Mouse (Mus musculus) spleen, adult 2 months (tissue): Measurements from ENCODE around the gene Lpo. TPM values are rescaled to one million over a fixed set of nuclear protein-coding genes. Genes with fewer than 3 reads are reported as not detected.

ENCODE experiments used
- DNase-seq, 2 experiments: peaks; one replicate each; pipeline versions ENCODE4 v3.0.0 to v3.0.0-alpha.2; 2012 to 2021; ENCODE audit warnings: low spot score in 2 of 2, low read depth in 1 of 2
- H3K27ac ChIP-seq: fragments of 200-500 bp; 2 replicates; pipeline ENCODE4 v1.5.1; 2012; ENCODE audit warnings: low read length, inconsistent platforms; ENCODE audit not compliant: insufficient read depth
- H3K27me3 ChIP-seq: fragments of 200-500 bp; 2 replicates; pipeline ENCODE4 v1.6.1; 2012; ENCODE audit warnings: mild to moderate bottlenecking, moderate library complexity, low read length, inconsistent platforms; ENCODE audit not compliant: control insufficient read depth, insufficient read depth
- H3K36me3 ChIP-seq: fragments of 200-500 bp; 2 replicates; pipeline ENCODE4 v1.6.1; 2012; ENCODE audit warnings: mild to moderate bottlenecking, low read length, inconsistent platforms; ENCODE audit not compliant: control insufficient read depth, insufficient read depth
- H3K4me1 ChIP-seq: fragments of 200-500 bp; 2 replicates; pipeline ENCODE4 v1.6.1; 2011; ENCODE audit warnings: inconsistent platforms; ENCODE audit not compliant: control insufficient read depth, insufficient read depth, insufficient read length
- H3K4me3 ChIP-seq: fragments of 200-500 bp; 2 replicates; pipeline ENCODE4 v1.5.1; 2011; ENCODE audit warnings: mild to moderate bottlenecking, inconsistent platforms; ENCODE audit not compliant: insufficient read depth, insufficient read length; ENCODE audit errors: extremely low read depth
- CTCF ChIP-seq: fragments of 200-500 bp; IDR thresholded peaks from 2 replicates; pipeline ENCODE4 v1.5.1; 2011; ENCODE audit warnings: mild to moderate bottlenecking, inconsistent platforms; ENCODE audit not compliant: insufficient read depth, insufficient read length, insufficient replicate concordance; ENCODE audit errors: extremely low read depth
- POLR2A ChIP-seq: fragments of 200-500 bp; IDR thresholded peaks from 2 replicates; pipeline ENCODE4 v1.6.1; 2011; ENCODE audit warnings: low read depth, low read length, inconsistent platforms
- WGBS: fragments of 180-500 bp; shearing (Covaris S2); methylation state at CpG from one replicate; pipeline ENCODE4 v1.1.7; 2018; 5-methylcytosine and 5-hydroxymethylcytosine counted together
- polyA plus RNA-seq: library from polyadenylated mRNA; depleted of rRNA; stranded (reverse); fragments of >200 nt; gene quantifications from 2 replicates; pipeline ENCODE4 v1.2.3, GENCODE M21; 2012

The Lpo gene
- polyA plus RNA-seq, 1 experiment, result 0.02 TPM

DNA sequence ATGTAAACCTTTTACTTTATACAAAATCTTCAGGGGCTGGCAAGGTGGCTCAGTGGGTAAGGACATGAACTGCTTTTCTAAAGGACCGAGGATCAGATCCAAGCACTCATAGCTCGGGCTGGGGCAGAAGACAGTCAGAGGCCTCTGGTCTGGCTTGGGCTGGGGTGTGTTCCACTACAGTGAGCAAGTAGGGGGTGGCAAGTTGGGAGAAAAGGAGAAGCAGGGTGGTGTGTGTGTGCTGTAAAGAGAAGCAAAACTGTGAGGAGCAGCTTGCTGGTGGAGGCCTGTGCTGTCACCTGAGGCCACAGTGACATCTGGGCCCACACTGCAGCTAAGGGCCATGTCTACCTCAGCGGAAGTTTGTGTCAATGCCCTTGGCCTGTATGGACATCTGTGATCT is 13.3 kb upstream of the Lpo start:
- WGBS, result 80% methylated on average over 3 of the region's 3 CpGs
- H3K27ac ChIP-seq, result no peak overlapping the region
- no peaks in the 10 kb centered on the region for H3K4me1 ChIP-seq
- H3K4me3 ChIP-seq, result no peak overlapping the region
- no peak for DNase-seq
- no peaks in the 10 kb centered on the region for H3K36me3 ChIP-seq
- TF ChIP-seq CTCF, result no peak
- TF ChIP-seq POLR2A, result no peak
- H3K27me3 ChIP-seq, result no peaks in the 10 kb centered on the region

DNA sequence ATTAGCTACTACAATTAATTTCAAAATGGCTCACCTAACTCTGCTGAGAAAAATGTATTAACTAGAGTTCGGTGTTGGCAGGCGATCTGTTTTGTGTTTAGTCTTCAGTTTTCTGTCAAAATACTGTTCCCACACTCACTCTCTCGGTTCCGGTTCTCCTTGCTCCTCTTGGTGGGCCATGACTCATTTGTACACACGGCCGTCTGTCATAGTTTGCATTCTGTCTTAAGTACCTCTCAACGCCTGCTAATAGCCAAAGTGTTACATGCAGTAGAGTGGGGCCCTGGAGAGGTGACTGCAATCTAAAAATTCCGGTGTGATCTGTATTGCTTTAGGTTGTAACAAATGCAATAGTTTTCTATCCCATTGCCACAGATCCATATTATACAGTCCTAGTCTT is 12.6 kb upstream of the Lpo start:
- no peaks in the 10 kb centered on the region for H3K4me1 ChIP-seq
- H3K4me3 ChIP-seq, result no peak overlapping the region
- no peak overlapping the region for H3K27ac ChIP-seq
- H3K27me3 ChIP-seq, result no peaks in the 10 kb centered on the region
- no peak for DNase-seq
- TF ChIP-seq CTCF (no peak), POLR2A (no peak)
- 87% methylated on average over 8 of the region's 8 CpGs for WGBS
- no peaks in the 10 kb centered on the region for H3K36me3 ChIP-seq

DNA sequence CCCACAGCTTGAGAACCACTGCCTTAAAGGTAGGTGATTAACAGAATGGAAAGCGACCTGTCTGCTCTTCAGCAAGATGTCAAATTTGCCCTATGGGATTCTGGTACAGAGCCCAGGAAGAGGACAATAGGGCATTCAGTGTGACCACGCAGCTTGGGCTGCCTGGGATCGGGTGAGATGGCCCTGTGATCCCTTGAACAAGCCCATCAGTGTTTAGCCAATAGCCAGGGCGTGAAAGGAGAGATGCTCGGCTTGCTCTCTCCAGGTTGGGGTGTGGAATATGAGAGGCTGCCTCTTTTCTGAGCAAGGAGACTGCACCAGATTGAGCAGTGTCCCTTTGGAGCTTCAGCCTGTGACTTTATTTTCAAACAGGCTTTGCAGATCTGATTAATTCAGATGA is 6.6 kb downstream of the Lpo start:
- no peak for DNase-seq
- WGBS, result 86% methylated on average over 5 of the region's 5 CpGs
- no peaks in the 10 kb centered on the region for H3K36me3 ChIP-seq
- no peaks in the 10 kb centered on the region for H3K4me1 ChIP-seq
- no peak overlapping the region for H3K27ac ChIP-seq
- H3K4me3 ChIP-seq, result no peak overlapping the region
- H3K27me3 ChIP-seq, result no peaks in the 10 kb centered on the region
- no peak for TF ChIP-seq POLR2A
- TF ChIP-seq CTCF, result no peak

DNA sequence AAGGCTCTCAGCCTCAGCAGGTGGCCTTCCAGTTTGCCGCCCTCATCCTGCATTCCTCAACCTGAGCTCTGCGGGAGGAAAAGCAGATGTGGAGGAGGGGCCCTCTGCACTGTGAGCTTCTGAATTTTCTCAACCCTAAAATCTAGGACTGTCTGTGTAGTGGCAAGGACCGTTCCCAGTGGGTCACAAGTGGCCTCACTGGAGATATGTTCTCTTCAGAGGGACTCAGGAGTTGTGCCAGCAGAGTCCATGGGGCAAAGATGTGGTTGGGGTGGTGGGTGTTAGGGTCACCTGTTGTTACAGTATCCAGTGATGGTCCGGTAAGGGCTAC is 10.7 kb downstream of the Lpo start:
- Histone ChIP-seq H3K4me1 (no peaks in the 10 kb centered on the region), H3K36me3 (no peaks in the 10 kb centered on the region), H3K27me3 (no peaks in the 10 kb centered on the region), H3K4me3 (no peak overlapping the region; the same call in 1 of the 2 replicates), H3K27ac (no peak overlapping the region)
- DNase-seq, result no peak
- WGBS, result 38% methylated on average over 4 of the region's 4 CpGs
- no peak for TF ChIP-seq POLR2A
- no peak for TF ChIP-seq CTCF

DNA sequence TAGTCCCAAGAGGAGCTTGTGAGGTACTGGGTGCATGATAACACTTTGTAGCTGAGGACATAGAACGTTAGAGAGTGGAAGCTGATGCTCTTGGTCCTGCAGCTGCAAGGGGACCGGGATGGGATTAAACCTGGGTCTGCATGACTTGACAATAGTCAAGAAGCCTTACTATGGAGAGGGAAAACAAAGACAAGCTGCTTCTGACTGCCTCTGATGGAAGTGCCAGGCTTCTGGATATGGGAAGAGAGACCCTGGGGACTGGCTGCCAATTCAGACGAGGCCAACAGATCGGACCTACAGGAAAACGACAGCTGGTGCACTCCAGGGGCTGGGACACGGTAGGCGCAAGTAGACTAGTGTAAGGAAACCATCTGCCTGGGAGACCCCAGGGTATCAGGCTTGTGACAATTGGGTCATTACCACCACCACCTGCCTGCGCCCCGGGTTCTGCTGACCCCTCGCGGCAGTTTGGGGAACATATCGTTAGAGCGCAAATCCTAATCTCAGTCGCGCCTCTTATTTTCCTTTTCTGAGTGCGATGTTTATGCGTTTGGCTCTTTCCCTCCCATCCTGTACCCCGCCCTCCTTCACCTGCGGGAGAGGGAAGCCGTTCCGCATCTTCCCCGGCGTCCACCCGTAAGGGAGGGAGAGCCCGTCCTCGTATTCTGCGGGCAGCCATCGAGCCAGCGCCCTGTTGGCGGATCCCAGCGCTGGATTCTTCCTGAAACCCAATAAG is 11.2 kb downstream of the Lpo start:
- peak in 1 of 2 experiments; percentile 23 for DNase-seq
- H3K4me3 ChIP-seq, result peak overlapping the region; percentile 38; the same call in 1 of the 2 replicates
- 8% methylated on average over 31 of the region's 31 CpGs for WGBS
- H3K27me3 ChIP-seq, result no peaks in the 10 kb centered on the region
- no peaks in the 10 kb centered on the region for H3K4me1 ChIP-seq
- no peaks in the 10 kb centered on the region for H3K36me3 ChIP-seq
- TF ChIP-seq CTCF (peak; percentile 79), POLR2A (no peak)
- H3K27ac ChIP-seq, result no peak overlapping the region

DNA sequence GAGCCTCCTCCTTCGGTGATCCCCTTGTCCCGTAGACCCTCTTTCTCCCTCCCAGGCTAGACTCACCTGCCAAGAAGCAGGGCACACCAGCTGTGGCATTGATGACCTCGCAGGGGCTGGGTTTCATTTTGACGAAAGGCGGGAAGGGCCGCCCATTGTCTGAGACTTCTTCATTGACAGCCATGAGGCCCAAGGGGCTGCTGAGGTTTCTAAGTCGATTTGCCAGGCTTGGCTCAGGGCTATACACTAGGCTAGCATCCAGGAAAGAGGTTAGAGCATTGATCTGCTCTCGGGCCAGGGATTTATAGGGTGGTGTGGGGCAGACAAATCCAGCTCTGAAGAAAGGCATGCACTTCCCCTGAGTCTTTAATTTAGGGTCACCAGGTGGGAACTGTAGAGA is 13.3 kb downstream of the Lpo start:
- H3K4me1 ChIP-seq, result no peaks in the 10 kb centered on the region
- no peak for DNase-seq
- WGBS, result 79% methylated on average over 8 of the region's 8 CpGs
- TF ChIP-seq POLR2A (no peak), CTCF (no peak)
- no peak overlapping the region for H3K27ac ChIP-seq
- no peak overlapping the region for H3K4me3 ChIP-seq
- no peaks in the 10 kb centered on the region for H3K36me3 ChIP-seq
- no peaks in the 10 kb centered on the region for H3K27me3 ChIP-seq

DNA sequence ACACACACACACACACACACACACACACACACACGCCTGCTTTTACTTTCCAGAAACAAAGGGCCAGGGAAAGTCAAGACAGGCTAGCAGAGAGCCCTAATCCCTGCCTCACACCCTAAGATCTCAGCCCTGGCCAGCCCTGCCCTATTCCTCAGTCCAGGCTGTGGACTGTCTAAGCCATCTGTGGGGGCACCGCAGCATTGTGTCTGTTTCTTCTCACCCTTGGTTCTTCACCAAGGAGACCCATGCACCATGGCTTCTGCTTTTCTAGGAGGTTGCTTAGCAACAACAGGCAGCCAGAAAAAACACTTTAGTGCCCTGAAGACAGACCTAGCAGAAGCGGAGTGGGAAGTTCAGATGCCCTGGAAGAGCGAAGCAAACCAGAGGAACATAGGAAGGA is 16.7 kb downstream of the Lpo start:
- no peak overlapping the region for H3K27ac ChIP-seq
- H3K4me3 ChIP-seq, result no peak overlapping the region
- H3K27me3 ChIP-seq, result no peaks in the 10 kb centered on the region
- H3K4me1 ChIP-seq, result peaks cover 5% of the 10 kb centered on the region; the same call in 1 of the 2 replicates
- TF ChIP-seq CTCF (no peak), POLR2A (no peak)
- 26% methylated on average over 4 of the region's 4 CpGs for WGBS
- DNase-seq, result no peak
- no peaks in the 10 kb centered on the region for H3K36me3 ChIP-seq
